Mouse (Mus musculus): ENCODE data around the gene Snrpf. TPM values are rescaled to one million over a fixed set of nuclear protein-coding genes. Genes with fewer than 3 reads are reported as not detected.
A peak's percentile ranks its signal among the peaks of the same experiment; 100 is the strongest.

Gene Snrpf
- 49.0 and 52.2 TPM in 2 replicates for polyA plus RNA-seq (2012; rRNA removed)

GRCm38 (mm10) chr10:93589281-93589848, at the start of gene Snrpf:
Gene Snrpf (minus strand): TSS chr10:93589706.
- WGBS, result under 1% methylated on average over 63 of the region's 63 CpGs
- Histone ChIP-seq H3K4me3 (replicated peaks; ENCODE audit: insufficient read depth, low read depth, low read length) (peak within 1 kb of the TSS; percentile 87), H3K27me3 (ENCODE audit: control insufficient read depth, insufficient read depth, low read length) (no peaks in the 10 kb centered on the region), H3K4me1 (ENCODE audit: control insufficient read depth, insufficient read depth, low read length) (peaks cover 3% of the 10 kb centered on the region; the same call in 1 of the 2 replicates), H3K27ac (ENCODE audit: insufficient read depth, low read length) (peak within 1 kb of the TSS; percentile 43; the same call in 1 of the 2 replicates)
- TF ChIP-seq POLR2A (IDR thresholded peaks at IDR 0.05; ENCODE audit: borderline replicate concordance, insufficient read depth, low read length) (peak; percentile 58; the same call in 1 of the 2 replicates), CTCF (IDR thresholded peaks at IDR 0.05; ENCODE audit: borderline replicate concordance, insufficient read depth, low read depth, low read length) (no peak)
- DNase-seq, result peak; percentile 92 to 98

GRCm38 (mm10) chr10:93635941-93636340, 46.4 kb upstream of the Snrpf start:
- H3K4me3 ChIP-seq (replicated peaks; ENCODE audit: insufficient read depth, low read depth, low read length), result no peak overlapping the region
- DNase-seq, result peak in 1 of 2 experiments; percentile 64
- 25% methylated on average over 9 of the region's 9 CpGs for WGBS
- no peak overlapping the region; the same call in 1 of the 2 replicates for H3K27ac ChIP-seq (ENCODE audit: insufficient read depth, low read length)
- TF ChIP-seq CTCF (IDR thresholded peaks at IDR 0.05; ENCODE audit: borderline replicate concordance, insufficient read depth, low read depth, low read length), result no peak
- H3K4me1 ChIP-seq (ENCODE audit: control insufficient read depth, insufficient read depth, low read length), result peaks cover 20% of the 10 kb centered on the region
- no peaks in the 10 kb centered on the region for H3K27me3 ChIP-seq (ENCODE audit: control insufficient read depth, insufficient read depth, low read length)

- no peak for TF ChIP-seq CTCF (IDR thresholded peaks at IDR 0.05; ENCODE audit: borderline replicate concordance, insufficient read depth, low read depth, low read length)
- no peak for TF ChIP-seq POLR2A (IDR thresholded peaks at IDR 0.05; ENCODE audit: borderline replicate concordance, insufficient read depth, low read length)
- Histone ChIP-seq H3K4me3 (replicated peaks; ENCODE audit: insufficient read depth, low read depth, low read length) (no peak overlapping the region), H3K27me3 (ENCODE audit: control insufficient read depth, insufficient read depth, low read length) (no peaks in the 10 kb centered on the region), H3K4me1 (ENCODE audit: control insufficient read depth, insufficient read depth, low read length) (peaks cover 20% of the 10 kb centered on the region), H3K27ac (ENCODE audit: insufficient read depth, low read length) (no peak overlapping the region)
- peak in 1 of 2 experiments; percentile 39 for DNase-seq
- 63% methylated on average over 2 of the region's 2 CpGs for whole genome bisulfite sequencing
Observed at GRCm38 (mm10) chr10:93633971-93634370, 44.5 kb upstream of the Snrpf start.

- Histone ChIP-seq H3K27me3 (ENCODE audit: control insufficient read depth, insufficient read depth, low read length) (no peaks in the 10 kb centered on the region), H3K4me3 (replicated peaks; ENCODE audit: insufficient read depth, low read depth, low read length) (no peak overlapping the region), H3K27ac (ENCODE audit: insufficient read depth, low read length) (0 out of 2 replicates have a peak overlapping the region, but pooled peaks have one; percentile 57), H3K4me1 (ENCODE audit: control insufficient read depth, insufficient read depth, low read length) (peaks cover 20% of the 10 kb centered on the region)
- WGBS, result 13% methylated on average over 5 of the region's 5 CpGs
- TF ChIP-seq POLR2A (IDR thresholded peaks at IDR 0.05; ENCODE audit: borderline replicate concordance, insufficient read depth, low read length), result no peak
- TF ChIP-seq CTCF (IDR thresholded peaks at IDR 0.05; ENCODE audit: borderline replicate concordance, insufficient read depth, low read depth, low read length), result no peak
- DNase-seq, result peak; percentile 89 to 95
Observed at GRCm38 (mm10) chr10:93633563-93633962, 44.1 kb upstream of the Snrpf start.

- no peak for DNase-seq
- TF ChIP-seq POLR2A (IDR thresholded peaks at IDR 0.05; ENCODE audit: borderline replicate concordance, insufficient read depth, low read length), result no peak
- no peak for TF ChIP-seq CTCF (IDR thresholded peaks at IDR 0.05; ENCODE audit: borderline replicate concordance, insufficient read depth, low read depth, low read length)
- no peak overlapping the region for H3K4me3 ChIP-seq (replicated peaks; ENCODE audit: insufficient read depth, low read depth, low read length)
- H3K27me3 ChIP-seq (ENCODE audit: control insufficient read depth, insufficient read depth, low read length), result no peaks in the 10 kb centered on the region
- 92% methylated on average over 4 of the region's 4 CpGs for WGBS
- H3K27ac ChIP-seq (ENCODE audit: insufficient read depth, low read length), result no peak overlapping the region
- H3K4me1 ChIP-seq (ENCODE audit: control insufficient read depth, insufficient read depth, low read length), result peaks cover 20% of the 10 kb centered on the region
Observed at GRCm38 (mm10) chr10:93632086-93632485, 42.6 kb upstream of the Snrpf start.

GRCm38 (mm10) chr10:93630310-93630709, 40.8 kb upstream of the Snrpf start:
- no peak for DNase-seq
- Histone ChIP-seq H3K27ac (ENCODE audit: insufficient read depth, low read length) (no peak overlapping the region), H3K4me1 (ENCODE audit: control insufficient read depth, insufficient read depth, low read length) (peaks cover 12% of the 10 kb centered on the region), H3K4me3 (replicated peaks; ENCODE audit: insufficient read depth, low read depth, low read length) (no peak overlapping the region), H3K27me3 (ENCODE audit: control insufficient read depth, insufficient read depth, low read length) (no peaks in the 10 kb centered on the region)
- 95% methylated on average over 5 of the region's 5 CpGs for WGBS
- TF ChIP-seq CTCF (IDR thresholded peaks at IDR 0.05; ENCODE audit: borderline replicate concordance, insufficient read depth, low read depth, low read length), result no peak

- WGBS, result 89% methylated on average over 10 of the region's 10 CpGs
- no peaks in the 10 kb centered on the region for H3K4me1 ChIP-seq (ENCODE audit: control insufficient read depth, insufficient read depth, low read length)
- H3K4me3 ChIP-seq (replicated peaks; ENCODE audit: insufficient read depth, low read depth, low read length), result no peak overlapping the region
- no peak for DNase-seq
- H3K27ac ChIP-seq (ENCODE audit: insufficient read depth, low read length), result no peak overlapping the region
- H3K27me3 ChIP-seq (ENCODE audit: control insufficient read depth, insufficient read depth, low read length), result no peaks in the 10 kb centered on the region
- TF ChIP-seq CTCF (IDR thresholded peaks at IDR 0.05; ENCODE audit: borderline replicate concordance, insufficient read depth, low read depth, low read length) (no peak), POLR2A (IDR thresholded peaks at IDR 0.05; ENCODE audit: borderline replicate concordance, insufficient read depth, low read length) (no peak)
Observed at GRCm38 (mm10) chr10:93624151-93624550, 34.6 kb upstream of the Snrpf start.

- Histone ChIP-seq H3K27ac (ENCODE audit: insufficient read depth, low read length) (no peak overlapping the region), H3K27me3 (ENCODE audit: control insufficient read depth, insufficient read depth, low read length) (no peaks in the 10 kb centered on the region), H3K4me1 (ENCODE audit: control insufficient read depth, insufficient read depth, low read length) (no peaks in the 10 kb centered on the region), H3K4me3 (replicated peaks; ENCODE audit: insufficient read depth, low read depth, low read length) (no peak overlapping the region)
- 75% methylated on average over 9 of the region's 9 CpGs for WGBS
- DNase-seq, result no peak
- TF ChIP-seq POLR2A (IDR thresholded peaks at IDR 0.05; ENCODE audit: borderline replicate concordance, insufficient read depth, low read length), result no peak
- no peak for TF ChIP-seq CTCF (IDR thresholded peaks at IDR 0.05; ENCODE audit: borderline replicate concordance, insufficient read depth, low read depth, low read length)
Observed at GRCm38 (mm10) chr10:93623725-93624124, 34.2 kb upstream of the Snrpf start.
